Mouse (Mus musculus) ES-E14 (cell line): ENCODE measurements around the gene Cxcl9. TPM values are rescaled to one million over a fixed set of nuclear protein-coding genes. Genes with fewer than 3 reads are reported as not detected.

Source experiments
- DNase-seq: peaks from one replicate; pipeline ENCODE4 v3.0.0-alpha.2; 2013; ENCODE audit warnings: low read depth, low spot score
- H3K27ac ChIP-seq: 2 replicates; pipeline ENCODE4 v1.5.1; 2012; ENCODE audit warnings: low read depth, mild to moderate bottlenecking, low read length, moderate library complexity, mixed read lengths; ENCODE audit not compliant: poor library complexity, insufficient read depth, severe bottlenecking
- H3K36me3 ChIP-seq: 2 replicates; pipeline ENCODE4 v1.6.1; 2012; ENCODE audit warnings: mild to moderate bottlenecking, low read length, moderate library complexity, mixed read lengths; ENCODE audit not compliant: control insufficient read depth, poor library complexity, insufficient read depth, severe bottlenecking
- H3K4me1 ChIP-seq, 2 experiments: fragments of 150-350 bp in 1 of 2; sonication (generic) in 1 of 2; 2 replicates each; pipeline ENCODE4 v1.6.1; 2012; ENCODE audit warnings: low read length in 2 of 2, mild to moderate bottlenecking in 1 of 2, mixed read lengths in 1 of 2; ENCODE audit not compliant: control insufficient read depth in 2 of 2, insufficient read depth in 2 of 2, poor library complexity in 1 of 2
- H3K4me3 ChIP-seq, 2 experiments: fragments of 150-350 bp in 1 of 2; sonication (generic) in 1 of 2; 2 replicates each; pipeline ENCODE4 v1.5.1; 2012; ENCODE audit warnings: low read length in 2 of 2, low read depth in 1 of 2, mild to moderate bottlenecking in 1 of 2, mixed read lengths in 1 of 2; ENCODE audit not compliant: insufficient read depth in 1 of 2, poor library complexity in 1 of 2, severe bottlenecking in 1 of 2
- H3K9ac ChIP-seq: 2 replicates; pipeline ENCODE4 v1.6.1; 2012; ENCODE audit warnings: low read depth, mild to moderate bottlenecking, low read length, mixed read lengths; ENCODE audit not compliant: poor library complexity, insufficient read depth, severe bottlenecking
- H3K9me3 ChIP-seq: fragments of 150-350 bp; sonication (generic); 2 replicates; pipeline ENCODE4 v1.6.1; 2012; ENCODE audit warnings: low read depth, mild to moderate bottlenecking, low read length; ENCODE audit not compliant: control insufficient read depth, insufficient read depth
- CHD2 ChIP-seq: IDR thresholded peaks from 2 replicates; pipeline ENCODE4 v1.6.1; 2014; ENCODE audit warnings: mild to moderate bottlenecking, low read depth, low read length, inconsistent platforms
- HCFC1 ChIP-seq: IDR thresholded peaks from 2 replicates; pipeline ENCODE4 v1.6.1; 2012; ENCODE audit warnings: low read length, inconsistent platforms, borderline replicate concordance; ENCODE audit not compliant: insufficient read depth
- MAFK ChIP-seq: IDR thresholded peaks from 2 replicates; pipeline ENCODE4 v1.6.1; 2014; ENCODE audit warnings: mild to moderate bottlenecking, low read depth, low read length, inconsistent platforms; ENCODE audit not compliant: insufficient read depth
- ZC3H11A ChIP-seq: IDR thresholded peaks from 2 replicates; pipeline ENCODE4 v1.6.1; 2012; ENCODE audit warnings: low read depth, mild to moderate bottlenecking, inconsistent platforms, low read length, borderline replicate concordance
- ZNF384 ChIP-seq: IDR thresholded peaks from 2 replicates; pipeline ENCODE4 v1.6.1; 2012; ENCODE audit warnings: low read depth, low read length, inconsistent platforms
- in situ Hi-C, 2 experiments: fragments of 600-800 bp; cut with MboI; formaldehyde crosslinking; loops; one replicate each; pipeline ENCODE4 v1.15.1; 2025; ENCODE audit warnings: low sequenced_read_pairs in 2 of 2, inconsistent platforms in 1 of 2; ENCODE audit not compliant: unreplicated experiment in 2 of 2
- total RNA-seq: library from RNA; depleted of rRNA; stranded (reverse); fragments of 300-350 nt; gene quantifications from 2 replicates; pipeline ENCODE4 v1.2.3, GENCODE M21; 2012

Gene Cxcl9
- total RNA-seq, 1 experiment = not detected

DNA sequence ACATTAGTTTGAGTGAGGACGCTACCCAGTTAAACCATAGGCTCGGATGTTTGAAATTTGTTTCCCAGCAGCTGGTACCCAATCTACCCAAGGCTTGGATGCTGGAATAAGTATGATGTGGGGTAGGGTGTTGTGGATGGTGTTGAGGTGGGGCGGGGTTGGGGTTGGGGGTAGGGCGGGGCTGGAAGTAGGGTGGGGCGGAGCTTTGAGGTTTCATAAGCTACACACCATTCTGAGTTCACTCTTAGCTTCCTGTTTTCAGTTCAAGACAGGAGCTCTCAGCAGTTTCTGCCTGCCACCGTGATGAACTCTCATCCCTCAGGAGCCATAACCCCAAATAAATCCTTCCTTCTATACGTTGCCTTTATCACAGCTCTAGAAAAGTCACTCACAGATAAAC lies 9.8 kb downstream of the Cxcl9 start:
- Histone ChIP-seq H3K9ac (no peak overlapping the region), H3K9me3 (0 out of 2 replicates have a peak, but pooled peaks cover 2% of the 10 kb centered on the region), H3K4me3 (no peak overlapping the region), H3K36me3 (no peaks in the 10 kb centered on the region), H3K27ac (no peak overlapping the region), H3K4me1 (no peaks in the 10 kb centered on the region)
- DNase-seq = no peak
- in situ Hi-C loops = no loop called here
- no peak for TF ChIP-seq ZNF384
- no peak for TF ChIP-seq MAFK
- no peak for TF ChIP-seq HCFC1
- TF ChIP-seq ZC3H11A = no peak
- no peak for TF ChIP-seq CHD2

DNA sequence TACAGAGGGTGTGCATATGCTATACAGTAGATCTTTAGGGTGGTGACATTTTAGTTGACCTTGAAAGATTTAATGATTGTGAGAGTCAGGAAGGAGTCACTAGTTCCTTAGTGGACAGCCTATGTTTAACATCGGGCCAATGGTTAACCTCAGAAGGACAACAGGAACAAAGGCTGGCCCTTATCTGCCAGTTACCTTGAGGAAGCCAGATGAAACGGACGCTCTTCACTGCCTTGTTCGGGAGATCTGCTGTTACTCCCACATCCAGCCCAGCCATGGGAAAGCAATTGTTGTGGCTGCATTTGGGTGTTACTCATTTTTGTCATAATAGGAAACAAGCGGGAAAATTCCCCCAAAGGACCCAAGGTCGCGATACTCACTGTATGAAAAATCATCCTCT lies 14.1 kb downstream of the Cxcl9 start:
- Histone ChIP-seq H3K4me1 (peaks cover 0 to 2% of the 10 kb centered on the region in 2 experiments; a peak in 1 of 4 replicates), H3K4me3 (no peak overlapping the region), H3K9me3 (no peaks in the 10 kb centered on the region), H3K36me3 (no peaks in the 10 kb centered on the region), H3K9ac (no peak overlapping the region), H3K27ac (no peak overlapping the region)
- in situ Hi-C loops = no loop called here
- no peak for DNase-seq
- no peak for TF ChIP-seq MAFK
- TF ChIP-seq CHD2 = no peak
- TF ChIP-seq HCFC1 = no peak
- TF ChIP-seq ZNF384 = no peak
- no peak for TF ChIP-seq ZC3H11A

DNA sequence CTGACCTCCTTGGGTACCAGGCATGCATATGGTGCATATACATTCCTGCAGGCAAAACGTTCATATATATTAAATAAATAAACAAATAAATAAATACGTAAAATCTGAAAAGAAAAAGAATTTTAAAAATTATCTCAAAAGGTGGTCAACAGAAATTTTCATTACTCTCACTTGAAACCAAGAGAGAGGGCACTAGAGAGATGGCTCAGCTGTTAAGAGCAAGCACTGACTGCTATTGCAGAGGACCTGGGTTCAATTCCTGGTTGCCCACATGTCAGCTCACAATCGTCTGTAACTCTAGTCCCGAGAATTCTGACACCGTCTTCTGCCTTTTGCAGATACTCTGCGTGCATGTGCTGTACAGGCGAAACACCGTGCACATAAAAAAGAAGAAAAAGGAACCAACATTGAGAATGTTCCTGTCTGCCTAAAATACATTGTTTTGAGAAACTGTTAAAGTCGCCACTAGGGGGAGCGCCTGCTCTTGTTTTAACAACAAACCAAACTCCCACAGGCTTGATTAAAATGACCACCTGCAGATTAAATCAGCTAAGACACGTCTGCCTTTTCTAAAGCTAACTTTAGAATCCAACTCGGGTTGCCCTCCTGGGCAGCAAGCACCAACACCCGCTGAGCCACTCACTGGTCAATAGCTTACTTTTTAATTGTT lies 15.7 kb downstream of the Cxcl9 start:
- Histone ChIP-seq H3K36me3 (peaks cover 3% of the 10 kb centered on the region; the same call in 1 of the 2 replicates), H3K4me3 (no peak overlapping the region), H3K4me1 (peaks cover 3 to 4% of the 10 kb centered on the region in 2 experiments; a peak in 2 of 4 replicates), H3K9me3 (no peaks in the 10 kb centered on the region), H3K9ac (no peak overlapping the region), H3K27ac (no peak overlapping the region)
- TF ChIP-seq HCFC1 (no peak), ZNF384 (no peak), CHD2 (no peak)
- in situ Hi-C loops = no loop called here
- peak; percentile 70 for DNase-seq

DNA sequence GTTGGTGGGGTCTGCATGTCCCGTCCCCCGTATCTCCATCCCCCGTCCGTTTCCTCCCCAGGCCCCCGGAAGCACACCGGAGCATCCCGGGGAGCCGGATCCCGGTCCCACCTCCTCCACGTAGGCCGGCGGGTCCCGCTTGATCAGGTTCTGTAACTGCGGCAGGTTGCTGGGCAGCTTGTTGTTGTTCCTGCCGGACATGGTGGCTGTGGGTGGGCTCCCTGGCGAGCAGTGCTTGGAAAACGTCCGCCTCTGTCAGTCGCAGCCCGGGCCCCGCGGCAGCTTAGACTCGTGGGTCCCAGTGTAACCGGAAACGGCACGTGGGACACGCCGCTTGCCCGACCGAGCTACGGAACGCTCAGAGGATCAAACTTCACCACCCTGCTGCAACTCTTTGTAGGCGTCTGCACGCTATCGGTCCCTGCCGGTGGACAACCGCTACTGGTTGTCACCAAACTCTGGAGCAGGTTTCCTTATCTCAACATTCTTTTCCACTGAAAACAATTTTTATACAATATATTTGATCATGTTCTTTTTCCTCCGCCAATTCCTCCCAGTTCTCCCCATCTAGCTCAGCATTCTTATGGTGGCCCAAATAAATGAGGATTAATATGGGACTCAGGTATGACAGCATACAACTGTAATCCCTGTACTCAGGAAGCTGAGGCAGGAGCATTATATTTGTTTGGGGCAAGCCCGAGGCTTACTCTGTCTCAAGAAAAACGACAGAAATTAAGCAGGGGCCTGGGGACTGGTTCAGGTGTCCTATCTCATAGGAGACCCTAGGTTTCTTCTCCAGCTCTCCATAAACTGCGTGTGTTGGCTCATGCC lies 18.0 kb downstream of the Cxcl9 start, which contains the start of gene Sdad1:
Sdad1 (minus strand) TSS at position 799 of the 831 bp plus-strand sequence.
- Histone ChIP-seq H3K4me3 (peak within 1 kb of the TSS; percentile 99 to 100), H3K4me1 (peaks cover 4 to 5% of the 10 kb centered on the region in 2 experiments; a peak in 2 of 4 replicates), H3K9me3 (no peaks in the 10 kb centered on the region), H3K9ac (peak within 1 kb of the TSS; percentile 100), H3K27ac (peak within 1 kb of the TSS; percentile 89), H3K36me3 (peaks cover 13% of the 10 kb centered on the region)
- in situ Hi-C loops = no loop called here
- TF ChIP-seq CHD2 = no peak
- no peak for TF ChIP-seq MAFK
- TF ChIP-seq ZNF384 = no peak
- TF ChIP-seq HCFC1 = peak; percentile 54; the same call in 1 of the 2 replicates
- TF ChIP-seq ZC3H11A = no peak
- DNase-seq = peak; percentile 91
